Mouse (Mus musculus): ENCODE results near the gene Slc25a35. TPM values are rescaled to one million over a fixed set of nuclear protein-coding genes. Genes with fewer than 3 reads are reported as not detected.
"Not testable (repeated sequence)": the region's sequence is repeated elsewhere in the genome, so short reads cannot be mapped to it uniquely, and the experiment has no call there.

Gene Slc25a35
- 38.9 and 46.2 TPM in 2 replicates for polyA plus RNA-seq (2012; rRNA removed)

DNA sequence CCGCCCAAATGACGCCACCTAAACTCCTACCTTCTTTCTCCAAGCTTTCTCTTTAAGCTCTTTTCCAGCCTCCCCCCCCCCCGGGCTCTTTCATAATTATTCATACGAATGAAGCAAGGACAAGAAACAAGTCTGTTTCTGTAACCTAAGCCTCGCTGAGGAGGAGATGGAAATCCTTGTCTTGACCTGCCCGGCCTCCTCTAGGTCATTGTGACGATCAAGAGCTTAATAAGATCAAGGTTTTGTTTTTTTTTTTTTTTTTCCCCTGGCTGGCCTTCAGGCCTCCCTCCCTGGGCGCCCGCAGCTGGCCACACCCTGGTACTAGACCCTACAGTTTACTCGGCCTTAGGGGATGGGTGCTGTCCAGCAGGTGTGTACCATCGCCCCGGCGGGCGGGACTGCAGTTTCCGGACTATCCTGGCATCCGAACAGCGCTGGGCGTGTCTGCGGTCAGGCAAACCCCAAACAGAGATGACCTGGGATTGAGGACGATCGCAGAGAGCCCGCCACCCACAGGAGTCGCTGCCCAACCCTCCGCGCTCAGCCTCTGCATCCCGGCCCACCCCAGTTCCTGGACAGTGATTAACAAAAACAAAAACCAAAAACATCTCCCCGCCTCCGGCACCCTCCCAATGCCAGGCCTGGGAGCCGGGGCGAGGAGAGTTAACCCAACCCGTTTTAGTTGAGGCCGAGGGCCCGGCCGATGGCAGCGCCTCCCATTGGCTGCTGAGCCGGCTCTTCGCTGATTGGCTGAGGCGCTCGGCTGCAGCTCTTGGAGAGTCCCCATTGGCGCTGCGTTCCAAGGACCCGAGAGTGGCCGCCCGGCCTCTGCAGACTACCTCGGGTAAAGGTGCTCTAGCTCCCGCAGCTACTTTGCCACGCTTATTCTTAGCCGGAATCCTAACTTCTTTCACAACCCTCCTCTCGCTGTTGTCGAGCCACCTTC lies at the start of gene Slc25a35:
Slc25a35 (plus strand) TSS at position 795 of the 946 bp plus-strand sequence.
- H3K27me3 ChIP-seq (replicated peaks; ENCODE audit: control insufficient read depth, insufficient read depth, low read length) = no peaks in the 10 kb centered on the region
- peak within 1 kb of the TSS; percentile 81 for H3K27ac ChIP-seq (ENCODE audit: insufficient read depth, low read depth, low read length)
- peak; percentile 97 for DNase-seq
- H3K4me3 ChIP-seq (ENCODE audit: insufficient read depth, low read depth, low read length) = peak within 1 kb of the TSS; percentile 76
- no peaks in the 10 kb centered on the region for H3K36me3 ChIP-seq (ENCODE audit: control insufficient read depth, insufficient read depth, low read length)
- TF ChIP-seq POLR2A (IDR thresholded peaks at IDR 0.05; ENCODE audit: low read depth, low read length) (peak; percentile 9), CTCF (conservative IDR thresholded peaks at IDR 0.05; ENCODE audit: insufficient read depth, insufficient read length, low read depth, low read length) (0 out of 2 replicates have a peak, but pooled peaks have one; percentile 10)
- H3K4me1 ChIP-seq (ENCODE audit: control insufficient read depth, insufficient read depth, low read length) = peaks cover 11% of the 10 kb centered on the region
- whole genome bisulfite sequencing = under 1% methylated on average over 50 of the region's 50 CpGs

DNA sequence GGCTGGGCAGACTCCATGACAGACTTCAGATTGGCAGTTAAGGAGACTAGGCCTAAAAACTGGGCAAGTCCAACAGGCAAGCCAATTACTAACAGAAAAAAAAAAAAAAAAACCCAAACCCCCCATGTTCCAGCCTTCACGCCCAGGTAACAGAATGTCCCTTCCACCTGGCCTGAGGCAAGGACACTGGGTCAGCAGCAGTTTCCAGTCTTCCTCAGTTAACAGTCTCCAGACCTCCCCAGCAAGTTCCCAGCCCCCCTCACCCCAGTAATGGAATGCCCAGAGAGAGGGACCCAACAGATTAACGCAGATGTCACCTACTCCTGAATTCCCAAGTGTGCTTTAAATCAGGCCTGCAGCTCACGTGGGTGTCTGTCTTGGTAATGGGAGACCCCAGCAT lies 44.7 kb upstream of the Slc25a35 start:
- peak overlapping the region; percentile 69; the same call in 1 of the 2 replicates for H3K27ac ChIP-seq (ENCODE audit: insufficient read depth, low read depth, low read length)
- DNase-seq = peak; percentile 70
- no peak overlapping the region for H3K4me3 ChIP-seq (ENCODE audit: insufficient read depth, low read depth, low read length)
- TF ChIP-seq CTCF (conservative IDR thresholded peaks at IDR 0.05; ENCODE audit: insufficient read depth, insufficient read length, low read depth, low read length) (no peak), POLR2A (IDR thresholded peaks at IDR 0.05; ENCODE audit: low read depth, low read length) (no peak)
- no peaks in the 10 kb centered on the region; the same call in 1 of the 2 replicates for H3K4me1 ChIP-seq (ENCODE audit: control insufficient read depth, insufficient read depth, low read length)
- H3K36me3 ChIP-seq (ENCODE audit: control insufficient read depth, insufficient read depth, low read length) = no peaks in the 10 kb centered on the region
- no peaks in the 10 kb centered on the region for H3K27me3 ChIP-seq (replicated peaks; ENCODE audit: control insufficient read depth, insufficient read depth, low read length)
- WGBS = 67% methylated on average over 3 of the region's 3 CpGs

DNA sequence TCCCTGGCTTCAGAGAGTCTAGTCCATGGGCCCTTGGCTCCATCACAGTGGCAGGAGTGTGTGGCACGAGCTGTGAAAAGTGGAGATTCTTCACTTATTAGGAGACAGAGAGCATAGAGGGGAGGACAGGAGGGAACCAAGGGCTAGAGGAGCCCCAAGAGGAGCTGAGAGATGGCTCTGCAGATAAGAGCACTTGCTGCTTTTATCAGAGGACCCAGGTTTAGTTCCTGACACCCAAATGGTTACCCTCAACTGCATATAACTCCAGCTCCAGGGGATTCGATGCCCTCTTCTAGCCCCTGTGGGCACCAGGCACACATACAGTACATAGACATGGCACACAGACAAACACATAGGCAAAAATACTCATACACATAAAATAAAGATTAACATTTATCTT lies 43.2 kb upstream of the Slc25a35 start:
- Histone ChIP-seq H3K4me1 (ENCODE audit: control insufficient read depth, insufficient read depth, low read length) (no peaks in the 10 kb centered on the region; the same call in 1 of the 2 replicates), H3K36me3 (ENCODE audit: control insufficient read depth, insufficient read depth, low read length) (no peaks in the 10 kb centered on the region), H3K27ac (ENCODE audit: insufficient read depth, low read depth, low read length) (no peak overlapping the region), H3K27me3 (replicated peaks; ENCODE audit: control insufficient read depth, insufficient read depth, low read length) (no peaks in the 10 kb centered on the region), H3K4me3 (ENCODE audit: insufficient read depth, low read depth, low read length) (no peak overlapping the region)
- no peak for DNase-seq
- 91% methylated on average over 2 of the region's 2 CpGs for WGBS
- no peak for TF ChIP-seq CTCF (conservative IDR thresholded peaks at IDR 0.05; ENCODE audit: insufficient read depth, insufficient read length, low read depth, low read length)
- no peak for TF ChIP-seq POLR2A (IDR thresholded peaks at IDR 0.05; ENCODE audit: low read depth, low read length)

DNA sequence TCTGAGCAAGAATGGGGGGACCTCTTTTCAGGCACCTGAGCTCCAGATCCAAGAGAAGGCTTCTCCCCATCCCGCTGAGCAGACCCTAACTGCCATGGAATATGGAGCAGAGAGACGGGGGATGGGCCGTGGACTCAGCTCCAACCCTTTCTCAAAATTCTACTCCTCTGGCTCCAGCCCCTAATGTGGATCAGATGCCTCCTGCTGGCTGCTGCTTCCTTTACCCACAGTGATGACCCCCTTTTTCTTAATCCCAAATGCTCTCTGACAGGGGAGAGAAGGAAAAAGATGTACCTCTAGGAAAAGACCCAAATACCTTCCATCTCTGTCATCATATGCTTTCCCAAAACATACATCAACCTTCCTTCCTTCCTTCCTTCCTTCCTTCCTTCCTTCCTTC lies 41.0 kb upstream of the Slc25a35 start, which contains the start of gene Odf4:
Odf4 (minus strand) TSS at position 101 of the 400 bp plus-strand sequence.
- H3K4me3 ChIP-seq (ENCODE audit: insufficient read depth, low read depth, low read length) = no peak within 1 kb of the TSS
- 92% methylated on average over 3 of the region's 3 CpGs for WGBS
- H3K27ac ChIP-seq (ENCODE audit: insufficient read depth, low read depth, low read length) = no peak within 1 kb of the TSS
- no peaks in the 10 kb centered on the region for H3K36me3 ChIP-seq (ENCODE audit: control insufficient read depth, insufficient read depth, low read length)
- no peak for DNase-seq
- no peaks in the 10 kb centered on the region; the same call in 1 of the 2 replicates for H3K4me1 ChIP-seq (ENCODE audit: control insufficient read depth, insufficient read depth, low read length)
- TF ChIP-seq CTCF (conservative IDR thresholded peaks at IDR 0.05; ENCODE audit: insufficient read depth, insufficient read length, low read depth, low read length) (no peak), POLR2A (IDR thresholded peaks at IDR 0.05; ENCODE audit: low read depth, low read length) (no peak)
- H3K27me3 ChIP-seq (replicated peaks; ENCODE audit: control insufficient read depth, insufficient read depth, low read length) = no peaks in the 10 kb centered on the region

DNA sequence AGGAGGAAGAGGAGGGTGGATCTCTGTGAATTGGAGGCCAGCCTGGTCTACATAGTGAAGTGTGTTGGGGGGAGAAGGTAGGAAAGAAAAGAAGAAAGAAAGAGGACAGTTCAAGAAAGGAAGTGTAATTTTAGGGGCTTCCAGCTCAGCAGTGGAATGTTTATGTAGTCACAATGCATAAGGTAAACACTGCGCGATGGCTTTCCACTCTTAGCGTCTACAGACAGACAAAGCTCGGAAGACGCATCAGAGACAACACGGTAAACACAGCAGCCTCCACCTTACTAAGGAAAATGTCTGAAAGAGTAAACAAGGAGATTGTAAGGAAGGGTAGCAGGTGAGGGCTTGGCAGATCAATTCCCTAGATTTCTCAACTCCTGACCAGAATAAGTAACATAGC lies 38.0 kb upstream of the Slc25a35 start:
- TF ChIP-seq POLR2A (IDR thresholded peaks at IDR 0.05; ENCODE audit: low read depth, low read length) = no peak
- TF ChIP-seq CTCF (conservative IDR thresholded peaks at IDR 0.05; ENCODE audit: insufficient read depth, insufficient read length, low read depth, low read length) = no peak
- 79% methylated on average over 6 of the region's 6 CpGs for WGBS
- Histone ChIP-seq H3K4me1 (ENCODE audit: control insufficient read depth, insufficient read depth, low read length) (no peaks in the 10 kb centered on the region), H3K36me3 (ENCODE audit: control insufficient read depth, insufficient read depth, low read length) (no peaks in the 10 kb centered on the region), H3K4me3 (ENCODE audit: insufficient read depth, low read depth, low read length) (no peak overlapping the region), H3K27ac (ENCODE audit: insufficient read depth, low read depth, low read length) (no peak overlapping the region), H3K27me3 (replicated peaks; ENCODE audit: control insufficient read depth, insufficient read depth, low read length) (no peaks in the 10 kb centered on the region)
- no peak for DNase-seq

DNA sequence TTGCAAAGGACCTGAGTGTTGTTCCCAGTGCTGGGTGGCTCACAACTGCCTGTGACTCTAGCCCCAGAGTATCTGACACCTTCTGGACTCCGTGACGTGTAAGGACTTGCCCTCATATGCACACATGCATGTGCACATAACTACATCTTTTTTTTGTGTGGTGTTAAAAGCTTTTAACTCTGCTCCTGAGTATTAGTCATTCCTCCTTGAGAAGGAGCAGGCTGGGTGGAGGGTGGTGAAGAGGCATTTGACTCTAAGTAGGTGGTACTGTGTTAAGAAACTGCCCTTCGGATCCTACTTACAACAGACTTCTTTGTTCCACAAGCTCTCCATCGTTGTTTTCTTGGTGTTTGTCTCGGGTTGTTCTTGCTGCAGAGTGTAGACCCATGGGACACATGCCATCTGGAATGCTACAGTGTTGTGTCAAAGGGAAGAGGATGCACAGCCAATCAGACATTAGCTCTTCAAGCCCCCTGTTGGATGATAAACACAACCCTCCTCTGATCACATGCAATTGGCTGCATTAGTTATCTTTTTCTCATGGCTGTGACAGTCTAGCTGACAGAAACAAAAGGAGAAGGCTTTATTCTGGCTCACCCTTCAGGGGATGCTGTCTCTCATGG lies 33.9 kb upstream of the Slc25a35 start:
- H3K36me3 ChIP-seq (ENCODE audit: control insufficient read depth, insufficient read depth, low read length) = no peaks in the 10 kb centered on the region
- TF ChIP-seq POLR2A (IDR thresholded peaks at IDR 0.05; ENCODE audit: low read depth, low read length) = no peak
- no peak for TF ChIP-seq CTCF (conservative IDR thresholded peaks at IDR 0.05; ENCODE audit: insufficient read depth, insufficient read length, low read depth, low read length)
- 76% methylated on average over 5 of the region's 5 CpGs for WGBS
- H3K4me3 ChIP-seq (ENCODE audit: insufficient read depth, low read depth, low read length) = no peak overlapping the region
- H3K27ac ChIP-seq (ENCODE audit: insufficient read depth, low read depth, low read length) = no peak overlapping the region
- no peaks in the 10 kb centered on the region for H3K27me3 ChIP-seq (replicated peaks; ENCODE audit: control insufficient read depth, insufficient read depth, low read length)
- no peak for DNase-seq
- no peaks in the 10 kb centered on the region; the same call in 1 of the 2 replicates for H3K4me1 ChIP-seq (ENCODE audit: control insufficient read depth, insufficient read depth, low read length)

DNA sequence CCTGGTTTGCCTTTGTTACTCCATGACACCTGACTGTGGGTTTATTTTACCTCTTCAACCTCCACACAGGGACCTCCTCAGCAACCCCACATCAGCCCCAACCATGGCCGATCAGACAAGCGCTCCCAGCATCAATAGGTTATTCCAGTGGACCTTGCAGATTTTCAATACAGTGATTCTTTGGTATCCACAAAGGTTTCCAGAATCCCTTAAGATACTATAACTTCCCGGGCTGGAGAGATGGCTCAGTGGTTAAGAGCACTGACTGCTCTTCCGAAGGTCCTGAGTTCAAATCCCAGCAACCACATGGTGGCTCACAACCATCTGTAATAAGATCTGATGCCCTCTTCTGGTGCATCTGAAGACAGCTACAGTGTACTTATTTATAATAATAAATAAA lies 31.0 kb upstream of the Slc25a35 start:
- H3K27me3 ChIP-seq (replicated peaks; ENCODE audit: control insufficient read depth, insufficient read depth, low read length); H3K36me3 ChIP-seq (ENCODE audit: control insufficient read depth, insufficient read depth, low read length); H3K27ac ChIP-seq (ENCODE audit: insufficient read depth, low read depth, low read length); DNase-seq; H3K4me3 ChIP-seq (ENCODE audit: insufficient read depth, low read depth, low read length); H3K4me1 ChIP-seq (ENCODE audit: control insufficient read depth, insufficient read depth, low read length): not testable (repeated sequence)
- whole genome bisulfite sequencing = 95% methylated on average over 4 of the region's 4 CpGs
